Mouse (Mus musculus) lung, postnatal 0 days (tissue): ENCODE data around the gene Dcaf7. TPM values are rescaled to one million over a fixed set of nuclear protein-coding genes. Genes with fewer than 3 reads are reported as not detected.
"Not testable (repeated sequence)": the region's sequence is repeated elsewhere in the genome, so short reads cannot be mapped to it uniquely, and the experiment has no call there.

ENCODE experiments used
- ATAC-seq: fragments of 200-750 bp; cut with Nextera tagmentation; 2 replicates; pipeline ENCODE4 v1.8.0; 2017; ENCODE audit warnings: moderate library complexity
- DNase-seq: peaks from one replicate; pipeline ENCODE4 v3.0.0-alpha.2; 2016; ENCODE audit warnings: low spot score
- H3K27ac ChIP-seq: fragments of 300-500 bp; sonication (generic); 2 replicates; pipeline ENCODE4 v1.5.1; 2014; ENCODE audit warnings: antibody characterized with exemption, mild to moderate bottlenecking, low read length, mixed read lengths
- H3K27me3 ChIP-seq: fragments of 300-500 bp; sonication (generic); replicated peaks from 2 replicates; pipeline ENCODE4 v1.6.1; 2014; ENCODE audit warnings: low read length, mixed read lengths; ENCODE audit not compliant: insufficient read depth
- H3K36me3 ChIP-seq: fragments of 300-500 bp; sonication (generic); 2 replicates; pipeline ENCODE4 v1.6.1; 2014; ENCODE audit warnings: low read length, mixed read lengths; ENCODE audit not compliant: insufficient read depth
- H3K4me1 ChIP-seq: fragments of 300-500 bp; sonication (generic); 2 replicates; pipeline ENCODE4 v1.6.1; 2014; ENCODE audit warnings: antibody characterized with exemption, low read depth, low read length, mixed read lengths; ENCODE audit not compliant: insufficient read depth
- H3K4me2 ChIP-seq: fragments of 300-500 bp; sonication (generic); replicated peaks from 2 replicates; pipeline ENCODE4 v1.6.1; 2014; ENCODE audit warnings: low read depth, mild to moderate bottlenecking, low read length, moderate library complexity, mixed read lengths
- H3K4me3 ChIP-seq: fragments of 300-500 bp; sonication (generic); 2 replicates; pipeline ENCODE4 v1.5.1; 2014; ENCODE audit warnings: low read depth, low read length
- H3K9ac ChIP-seq: fragments of 300-500 bp; sonication (generic); replicated peaks from 2 replicates; pipeline ENCODE4 v1.6.1; 2014; ENCODE audit warnings: low read depth, mild to moderate bottlenecking
- H3K9me3 ChIP-seq: fragments of 300-500 bp; sonication (generic); 2 replicates; pipeline ENCODE4 v1.6.1; 2016; ENCODE audit warnings: low read length, mixed read lengths
- CTCF ChIP-seq: IDR thresholded peaks from 2 replicates; pipeline ENCODE4 v1.5.1; 2016; ENCODE audit warnings: antibody characterized with exemption, mild to moderate bottlenecking
- EP300 ChIP-seq: IDR thresholded peaks from 2 replicates; pipeline ENCODE4 v1.6.1; 2016; ENCODE audit warnings: antibody characterized with exemption, mild to moderate bottlenecking, control low read depth
- WGBS: fragments of 180-500 bp; shearing (Covaris S2); extraction: QIAGEN DNeasy Blood & Tissue Kit; methylation state at CpG from one replicate; pipeline ENCODE4 v1.1.7; 2014; 5-methylcytosine and 5-hydroxymethylcytosine counted together
- polyA plus RNA-seq: library from polyadenylated mRNA; unstranded; fragments of >200 nt; fragmentation: Nextera tagmentation; extraction: Ambion mirVana; gene quantifications from 2 replicates; pipeline ENCODE4 v1.2.1, GENCODE M21; 2015

Dcaf7 gene
- polyA plus RNA-seq, 1 experiment from 2014 or later = 26.6 TPM

- no peaks in the 10 kb centered on the region for H3K36me3 ChIP-seq
- H3K9me3 ChIP-seq = no peaks in the 10 kb centered on the region
- no peak for DNase-seq
- H3K27me3 ChIP-seq = no peaks in the 10 kb centered on the region
- H3K4me3 ChIP-seq = no peak overlapping the region
- WGBS = 63% methylated on average over 5 of the region's 5 CpGs
- no peak overlapping the region for H3K9ac ChIP-seq
- ATAC-seq = no peak
- H3K27ac ChIP-seq = no peak overlapping the region
- TF ChIP-seq CTCF (no peak), EP300 (no peak)
- H3K4me1 ChIP-seq = peaks cover 6% of the 10 kb centered on the region; the same call in 1 of the 2 replicates
- H3K4me2 ChIP-seq = no peak overlapping the region
Observed at GRCm38 (mm10) chr11:106016440-106016839, 20.2 kb upstream of the Dcaf7 start.

GRCm38 (mm10) chr11:106020051-106020763 lies 16.5 kb upstream of the Dcaf7 start:
- 2% methylated on average over 48 of the region's 50 CpGs for WGBS
- TF ChIP-seq CTCF = no peak
- no peak for TF ChIP-seq EP300
- H3K4me3 ChIP-seq = peak overlapping the region; percentile 6; the same call in 1 of the 2 replicates
- H3K36me3 ChIP-seq = no peaks in the 10 kb centered on the region
- peak; percentile 28; the same call in 1 of the 2 replicates for ATAC-seq
- no peak overlapping the region for H3K9ac ChIP-seq
- H3K4me2 ChIP-seq = peak overlapping the region; percentile 39
- H3K9me3 ChIP-seq = no peaks in the 10 kb centered on the region
- no peak overlapping the region for H3K27ac ChIP-seq
- H3K27me3 ChIP-seq = no peaks in the 10 kb centered on the region
- peaks cover 6% of the 10 kb centered on the region; the same call in 1 of the 2 replicates for H3K4me1 ChIP-seq
- DNase-seq = peak; percentile 19

- no peaks in the 10 kb centered on the region for H3K9me3 ChIP-seq
- H3K4me3 ChIP-seq = no peak overlapping the region
- H3K9ac ChIP-seq = no peak overlapping the region
- H3K4me2 ChIP-seq = no peak overlapping the region
- no peak overlapping the region for H3K27ac ChIP-seq
- H3K4me1 ChIP-seq = no peaks in the 10 kb centered on the region
- H3K36me3 ChIP-seq = no peaks in the 10 kb centered on the region
- DNase-seq (no peak), ATAC-seq (no peak)
- no peaks in the 10 kb centered on the region for H3K27me3 ChIP-seq
- WGBS = 63% methylated on average over 3 of the region's 3 CpGs
- TF ChIP-seq CTCF = no peak
- TF ChIP-seq EP300 = no peak
Observed at GRCm38 (mm10) chr11:106025774-106026173, 10.9 kb upstream of the Dcaf7 start.

- Histone ChIP-seq H3K36me3 (no peaks in the 10 kb centered on the region), H3K27ac (no peak overlapping the region), H3K4me2 (no peak overlapping the region), H3K4me3 (no peak overlapping the region), H3K27me3 (no peaks in the 10 kb centered on the region), H3K4me1 (no peaks in the 10 kb centered on the region), H3K9me3 (no peaks in the 10 kb centered on the region), H3K9ac (no peak overlapping the region)
- peak; percentile 57 for ATAC-seq
- 37% methylated on average over 10 of the region's 11 CpGs for WGBS
- TF ChIP-seq CTCF = peak; percentile 83
- no peak for TF ChIP-seq EP300
- DNase-seq = peak; percentile 60
Observed at GRCm38 (mm10) chr11:106026465-106027151, 10.1 kb upstream of the Dcaf7 start.

GRCm38 (mm10) chr11:106027607-106028006 lies 9.1 kb upstream of the Dcaf7 start:
- Histone ChIP-seq H3K27me3 (no peaks in the 10 kb centered on the region), H3K4me1 (no peaks in the 10 kb centered on the region), H3K4me2 (no peak overlapping the region), H3K9ac (no peak overlapping the region), H3K4me3 (no peak overlapping the region), H3K36me3 (no peaks in the 10 kb centered on the region), H3K9me3 (no peaks in the 10 kb centered on the region), H3K27ac (no peak overlapping the region)
- TF ChIP-seq EP300 (no peak), CTCF (no peak)
- DNase-seq = no peak
- 78% methylated on average over 5 of the region's 5 CpGs for WGBS
- ATAC-seq = no peak

- H3K4me1 ChIP-seq, ATAC-seq, H3K36me3 ChIP-seq, H3K9ac ChIP-seq, H3K27me3 ChIP-seq, H3K27ac ChIP-seq, H3K9me3 ChIP-seq, DNase-seq: not testable (repeated sequence)
- Histone ChIP-seq H3K4me3 (peak overlapping the region; percentile 21; the same call in 1 of the 2 replicates), H3K4me2 (peak overlapping the region; percentile 29)
- WGBS = 8% methylated on average over 7 of the region's 25 CpGs
Observed at GRCm38 (mm10) chr11:106032074-106032473, 4.6 kb upstream of the Dcaf7 start.
